Mouse (Mus musculus) heart, adult 18-20 months (tissue): ENCODE measurements at regions not wholly inside any gene's neighbourhood (a gene's known extent, or its start where the extent isn't known, plus 50 kb on each side); places are given as distances from the start of the nearest gene placed in this dataset.

Source experiments
- DNase-seq, 2 experiments: peaks; one replicate each; pipeline ENCODE4 v3.0.0; 2021 to 2022; ENCODE audit warnings: mixed read lengths in 1 of 2

- DNase-seq, result no peak
Observed at GRCm38 (mm10) chr13:39774554-39774953, 586.7 kb downstream of the Ofcc1 start.

GRCm38 (mm10) chr13:39774111-39774510 is 587.1 kb downstream of the Ofcc1 start:
- DNase-seq, result no peak

- DNase-seq, result no peak
Observed at GRCm38 (mm10) chr13:39769228-39769627, 592.0 kb downstream of the Ofcc1 start.

GRCm38 (mm10) chr13:39766897-39767296 is 594.4 kb downstream of the Ofcc1 start:
- no peak for DNase-seq
